Mouse (Mus musculus) right cerebral cortex, postnatal 14 days (tissue): ENCODE measurements at regions not wholly inside any gene's neighbourhood (a gene's known extent, or its start where the extent isn't known, plus 50 kb on each side); places are given as distances from the start of the nearest gene placed in this dataset.
"Not testable (repeated sequence)": the region's sequence is repeated elsewhere in the genome, so short reads cannot be mapped to it uniquely, and the experiment has no call there.

Experiments used
- DNase-seq: peaks from one replicate; pipeline ENCODE4 v3.0.0; 2022

DNA sequence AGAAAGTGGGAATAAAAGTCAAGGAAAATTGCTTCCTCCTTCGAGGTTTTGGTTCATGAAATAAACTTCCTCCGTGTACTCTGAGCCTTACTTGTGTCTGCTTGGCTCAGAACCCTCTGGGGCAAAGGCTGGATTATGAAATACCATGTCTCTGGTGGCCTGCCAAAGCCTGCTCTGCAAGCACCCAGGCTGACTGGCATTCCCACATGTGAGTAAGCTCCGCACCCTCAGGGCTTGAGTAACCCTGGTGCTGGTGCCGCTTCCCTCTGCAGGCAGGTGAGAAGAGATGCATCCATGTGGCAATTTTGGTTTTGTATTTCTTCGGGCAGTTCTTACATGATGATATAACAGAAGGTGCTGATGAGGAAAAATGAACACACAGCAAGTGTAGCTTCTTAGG lies 66.0 kb downstream of the Nr2f2 start:
- DNase-seq, result no peak

DNA sequence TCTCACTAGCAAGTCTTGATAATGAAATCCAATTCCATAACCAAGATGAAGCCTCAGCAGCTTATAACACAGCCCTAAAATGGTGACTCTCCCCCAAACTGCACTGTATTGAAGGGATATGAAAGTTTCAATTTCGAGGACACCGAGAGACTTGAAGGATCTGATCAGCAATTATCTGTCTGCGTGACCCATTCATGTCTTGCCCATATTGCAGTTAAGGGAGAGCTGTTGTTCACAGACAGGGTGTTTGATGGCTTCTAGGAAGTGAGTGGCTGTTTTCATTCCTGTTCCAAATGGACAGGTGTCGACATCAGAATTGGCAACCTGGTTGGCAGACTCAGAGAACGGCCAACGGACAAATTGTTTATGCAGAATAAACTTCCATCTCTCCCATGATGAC lies 75.1 kb downstream of the Nr2f2 start:
- DNase-seq, result no peak

GRCm38 (mm10) chr7:70290733-70291320 lies 75.7 kb downstream of the Nr2f2 start:
- DNase-seq, result no peak

DNA sequence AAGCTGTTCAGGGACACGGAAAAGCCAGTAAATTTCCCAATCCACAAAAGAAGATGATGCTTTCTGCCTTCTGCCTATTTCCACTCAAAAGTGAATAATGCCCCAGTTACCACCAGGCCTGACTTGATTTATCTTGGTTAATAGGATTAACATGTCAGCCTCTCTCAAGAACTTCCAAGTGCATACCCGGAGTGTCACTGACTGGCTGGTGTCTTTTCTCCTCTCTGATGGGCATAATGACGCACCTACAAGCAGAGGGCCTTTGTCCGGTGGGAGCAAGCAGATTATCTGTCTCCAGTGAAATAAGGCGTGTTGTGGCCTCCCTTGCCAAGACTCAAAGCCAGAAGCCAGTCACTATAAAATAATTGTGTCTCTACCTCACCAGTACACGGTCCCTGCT lies 76.3 kb downstream of the Nr2f2 start:
- no peak for DNase-seq

DNA sequence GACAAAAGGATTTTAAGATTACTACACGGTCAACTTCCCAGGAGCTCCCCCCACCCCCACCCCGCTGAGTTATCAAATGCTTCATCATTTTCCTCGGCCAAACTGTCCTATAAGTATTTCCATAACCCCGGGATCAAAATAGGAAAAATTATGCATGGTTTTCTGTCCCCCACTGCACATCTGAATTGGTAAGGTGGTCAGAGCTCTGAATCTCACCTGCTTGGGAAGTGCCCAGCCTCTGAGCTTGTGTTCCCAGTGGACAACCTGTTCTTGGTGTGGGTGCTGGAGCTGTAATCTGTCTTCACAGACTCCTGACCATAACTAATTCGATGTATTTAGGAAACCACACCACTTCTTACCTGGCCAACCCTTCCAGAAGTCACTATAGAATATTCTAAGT lies 77.9 kb downstream of the Nr2f2 start:
- DNase-seq, result no peak

DNA sequence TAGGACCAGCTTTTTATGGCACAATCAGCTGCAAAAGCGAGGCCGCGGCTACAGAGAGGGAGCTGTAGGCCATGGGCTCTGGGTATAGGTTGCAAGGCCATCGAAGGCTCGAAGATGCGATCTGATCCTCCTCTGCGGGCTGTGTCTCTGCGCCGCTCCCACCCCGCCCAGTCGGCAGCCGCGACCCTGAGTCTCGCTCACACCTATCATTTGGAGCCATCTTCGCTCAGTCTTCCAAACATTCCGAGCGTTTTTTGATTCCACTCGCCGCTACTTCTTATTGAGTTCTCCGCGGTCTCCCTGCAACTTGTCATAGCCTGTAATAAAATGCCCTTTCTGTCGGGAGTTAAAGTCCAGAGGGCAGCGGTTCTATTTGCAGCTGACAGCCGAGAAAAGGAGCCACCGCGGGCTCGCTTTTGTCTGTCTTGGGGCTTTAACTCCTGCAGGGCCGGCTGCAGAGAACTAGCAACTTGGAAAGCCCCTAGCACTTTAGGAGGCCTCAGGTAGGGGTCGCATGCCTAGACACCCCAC lies 78.6 kb downstream of the Nr2f2 start:
- DNase-seq, result no peak

DNA sequence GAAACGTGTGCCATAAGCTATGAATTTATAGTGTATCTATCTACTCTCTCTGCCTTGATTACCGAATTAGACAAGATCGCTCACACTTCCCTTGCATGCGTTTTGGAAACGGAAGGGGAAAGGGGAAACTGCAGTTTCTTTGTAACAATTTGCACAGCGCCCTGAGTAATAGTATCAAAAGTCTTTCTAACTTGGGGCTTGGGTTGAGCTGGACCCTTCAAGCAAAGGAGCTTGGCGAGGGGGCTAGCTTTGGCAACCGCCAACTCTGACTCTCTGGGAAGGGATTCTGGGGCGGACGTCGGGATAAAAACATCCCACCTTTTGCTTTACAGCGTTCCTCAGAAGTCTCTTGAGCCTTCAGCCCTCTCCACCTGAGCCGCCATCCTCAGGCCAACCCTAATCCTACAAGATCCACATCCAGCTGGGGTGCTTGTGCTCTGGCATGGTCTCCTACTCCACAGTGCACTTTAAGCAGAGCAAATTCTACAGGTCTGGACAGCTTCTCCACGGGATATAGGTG lies 79.6 kb downstream of the Nr2f2 start:
- no peak for DNase-seq

DNA sequence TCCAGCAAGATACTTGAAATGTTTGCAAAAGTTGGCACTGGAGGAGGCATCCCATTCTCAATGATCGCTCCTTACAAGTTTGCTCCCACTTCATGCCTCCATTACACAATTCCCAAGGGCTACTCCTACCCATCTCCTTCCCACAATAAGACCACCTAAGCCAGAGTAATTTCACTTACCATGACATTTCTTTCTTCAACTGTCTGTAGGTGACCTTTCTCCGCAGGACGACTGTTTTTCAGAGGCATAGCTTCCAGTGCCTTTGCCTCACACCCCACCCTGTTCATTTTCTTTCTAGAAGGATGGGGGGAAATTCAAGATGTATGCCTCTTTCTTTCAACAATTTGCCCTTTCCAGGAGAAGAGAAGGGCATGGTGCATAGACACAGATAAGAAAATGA lies 81.2 kb downstream of the Nr2f2 start:
- no peak for DNase-seq

GRCm38 (mm10) chr7:70283836-70284235 lies 82.7 kb downstream of the Nr2f2 start:
- no peak for DNase-seq

- no peak for DNase-seq
Observed at GRCm38 (mm10) chr7:70283166-70283565, 83.4 kb downstream of the Nr2f2 start.

DNA sequence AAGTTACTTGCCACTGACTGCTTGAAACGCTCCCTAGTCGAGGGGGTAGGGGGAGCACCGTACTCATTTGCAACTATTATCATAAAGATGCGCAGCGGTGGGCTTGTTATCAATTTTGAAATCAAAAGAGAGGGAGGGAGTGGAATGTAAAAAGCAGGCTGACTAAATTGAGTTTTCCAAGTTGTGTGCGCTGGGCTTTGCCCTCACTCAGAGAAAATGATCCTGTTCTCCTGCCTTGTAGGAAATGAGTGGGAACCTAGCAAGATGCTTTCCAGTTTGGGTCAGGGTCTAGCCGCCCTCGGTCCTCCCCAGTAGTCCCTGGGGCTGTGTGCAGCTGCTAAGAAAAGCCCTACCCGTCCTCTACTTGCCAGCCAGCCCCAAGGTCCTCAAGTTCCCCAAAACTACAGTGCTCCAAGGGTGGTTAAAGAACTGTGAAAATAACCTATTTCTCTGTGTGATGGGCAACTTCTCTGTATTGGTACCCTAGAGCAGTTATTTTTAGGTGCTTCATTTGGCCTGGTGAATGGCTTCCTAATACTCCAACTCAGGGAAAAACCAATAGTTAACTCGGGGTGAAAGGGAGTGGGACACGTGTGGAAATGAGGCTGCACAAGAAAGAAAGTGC lies 84.5 kb downstream of the Nr2f2 start:
- no peak for DNase-seq

GRCm38 (mm10) chr7:70281381-70281750 lies 85.2 kb downstream of the Nr2f2 start:
- no peak for DNase-seq

DNA sequence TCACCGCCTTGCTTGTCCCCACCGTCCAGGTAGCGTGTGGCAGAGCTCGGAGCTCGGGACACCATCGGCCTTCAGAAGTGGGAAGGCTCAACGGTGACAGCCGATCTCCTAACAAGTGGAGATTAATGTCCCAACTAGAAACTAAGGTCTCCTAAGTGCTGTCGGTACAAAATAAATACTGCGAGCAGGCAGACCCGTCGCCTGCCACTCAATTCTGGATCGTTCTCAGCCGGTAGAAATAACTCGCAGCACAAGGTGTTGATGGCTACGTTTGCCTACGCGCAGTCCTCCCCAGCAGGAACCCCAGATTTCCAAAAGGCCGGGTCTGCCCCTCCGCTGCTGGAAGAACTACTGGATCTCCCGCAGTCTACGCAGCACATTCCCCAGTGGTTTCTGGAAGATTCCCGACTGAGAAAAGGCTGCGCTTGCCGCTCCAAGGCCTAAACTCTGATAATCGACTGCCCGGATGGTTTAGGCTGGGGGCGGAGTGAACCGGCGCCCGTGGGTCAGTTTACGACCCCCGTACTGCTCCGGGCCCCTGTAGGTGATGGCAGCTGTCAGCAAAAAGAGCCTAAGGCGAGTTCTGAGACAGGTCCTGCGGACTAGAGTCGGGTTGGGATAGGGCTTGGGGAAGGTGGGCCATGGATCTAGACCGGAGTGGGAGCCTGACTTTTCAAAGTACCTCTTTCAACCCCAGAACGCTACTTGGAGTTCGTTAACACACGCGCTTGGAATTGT lies 85.7 kb downstream of the Nr2f2 start:
- no peak for DNase-seq

DNA sequence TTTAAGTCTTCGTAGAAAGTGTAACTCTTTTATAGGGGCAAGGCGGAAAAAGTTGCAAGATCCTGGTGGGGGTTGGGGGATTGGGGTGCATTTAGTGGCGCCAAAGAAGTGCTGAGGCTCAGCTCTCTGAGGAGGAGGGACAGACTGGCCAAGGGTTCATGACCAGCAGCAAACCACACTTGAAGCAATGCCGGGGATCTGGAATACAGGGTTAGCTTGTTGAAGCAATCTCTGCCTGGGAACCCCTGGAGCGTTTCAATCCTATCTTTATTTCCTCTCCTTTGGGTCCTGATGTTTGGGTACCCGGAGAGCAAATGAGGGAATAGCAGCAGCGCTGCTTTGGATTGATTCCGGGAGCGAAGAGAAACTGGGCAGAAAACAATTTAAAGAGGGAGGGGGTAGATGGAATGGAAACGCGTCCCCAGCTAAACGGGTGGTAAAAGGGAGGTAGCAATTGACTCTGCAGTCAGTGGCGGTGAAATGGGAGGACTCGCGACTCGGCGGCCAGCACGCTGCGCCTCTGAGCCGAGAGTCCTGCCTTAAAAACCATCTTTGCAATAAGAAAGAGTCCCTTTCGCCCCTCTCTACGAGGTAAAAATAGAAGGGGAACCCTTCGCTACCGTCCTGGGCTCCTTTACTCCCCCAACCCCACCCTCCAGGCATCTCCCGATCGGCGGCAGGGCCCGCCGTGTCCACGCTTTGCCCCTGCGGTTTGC lies 86.5 kb downstream of the Nr2f2 start:
- DNase-seq, result no peak

DNA sequence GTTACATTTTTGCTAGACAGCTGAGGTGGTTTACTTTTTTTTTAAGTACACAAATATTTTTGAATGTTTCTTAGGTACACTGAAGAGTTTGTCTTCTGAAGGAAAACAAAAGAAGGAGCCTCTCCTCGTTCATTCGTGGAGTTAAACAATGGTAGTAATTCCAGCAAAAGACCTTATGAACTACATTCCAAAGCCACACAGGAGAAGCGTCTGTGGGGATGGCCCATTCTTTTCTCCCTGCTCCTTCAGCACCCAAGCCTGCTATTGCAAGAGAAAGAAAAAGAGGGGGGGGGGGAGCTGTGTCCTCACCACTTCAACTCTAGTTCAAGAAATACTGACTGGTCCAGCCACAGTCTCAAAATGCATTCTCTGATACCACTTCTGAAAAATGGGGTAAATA lies 87.4 kb downstream of the Nr2f2 start:
- no peak for DNase-seq

DNA sequence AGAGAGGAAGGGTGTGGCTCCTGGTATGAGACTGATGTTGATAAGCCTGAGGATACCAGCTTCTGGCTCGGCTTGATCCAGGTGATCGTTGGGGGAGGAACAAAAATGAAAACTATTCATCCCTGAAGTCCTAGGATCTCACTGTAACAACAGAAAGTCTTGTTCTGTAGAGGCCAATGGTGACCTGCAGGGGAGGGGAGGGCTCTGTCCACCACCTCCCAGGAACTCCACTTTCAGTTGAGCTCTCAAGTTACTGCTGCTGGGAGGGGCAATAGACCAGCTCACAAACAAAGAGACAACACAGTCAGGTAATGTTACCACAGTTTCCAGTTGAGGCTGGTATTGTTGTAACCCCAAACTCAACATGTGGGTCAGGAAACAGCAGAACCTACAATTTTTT lies 90.5 kb downstream of the Nr2f2 start:
- no peak for DNase-seq

DNA sequence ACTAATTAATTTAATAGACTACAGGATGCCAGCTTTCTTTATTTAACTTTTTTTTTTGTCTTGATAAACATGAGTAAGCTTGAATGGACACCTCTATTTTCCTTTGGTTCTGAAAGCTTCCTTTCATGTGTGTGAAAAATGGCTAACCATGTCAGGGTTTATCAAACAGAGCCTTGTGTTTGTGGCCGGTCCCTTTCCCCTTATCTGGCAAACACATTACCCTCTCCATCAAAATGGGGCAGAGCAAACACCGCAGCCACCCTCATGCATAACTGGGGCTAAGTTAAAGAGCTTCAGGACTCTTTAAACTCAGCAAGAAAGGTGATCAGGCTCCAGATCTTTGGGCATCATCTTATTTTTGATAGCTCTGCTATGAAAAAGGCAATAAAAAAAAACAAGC lies 92.2 kb downstream of the Nr2f2 start:
- no peak for DNase-seq

- no peak for DNase-seq
Observed at GRCm38 (mm10) chr7:70267075-70267474, 99.5 kb downstream of the Nr2f2 start.

DNA sequence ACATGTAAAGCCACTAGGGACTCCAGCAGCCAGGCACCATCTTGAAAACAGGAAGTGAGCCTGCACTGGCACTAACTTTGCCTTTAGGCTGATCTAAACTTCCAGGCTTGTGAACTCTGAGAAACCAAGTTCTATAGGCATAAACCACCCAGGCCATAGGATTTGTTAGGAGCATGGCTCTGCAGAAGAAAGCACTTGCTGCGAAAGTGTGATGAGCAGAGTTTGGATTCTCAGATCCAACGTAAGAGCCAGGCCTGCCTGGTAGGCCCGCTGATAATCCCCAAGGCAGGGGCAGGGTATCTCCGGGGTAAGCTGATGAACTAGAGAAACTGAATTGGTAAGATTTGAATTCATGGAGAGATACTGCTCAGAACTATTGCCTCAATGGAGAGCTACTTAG lies 109.7 kb downstream of the Nr2f2 start:
- no peak for DNase-seq

DNA sequence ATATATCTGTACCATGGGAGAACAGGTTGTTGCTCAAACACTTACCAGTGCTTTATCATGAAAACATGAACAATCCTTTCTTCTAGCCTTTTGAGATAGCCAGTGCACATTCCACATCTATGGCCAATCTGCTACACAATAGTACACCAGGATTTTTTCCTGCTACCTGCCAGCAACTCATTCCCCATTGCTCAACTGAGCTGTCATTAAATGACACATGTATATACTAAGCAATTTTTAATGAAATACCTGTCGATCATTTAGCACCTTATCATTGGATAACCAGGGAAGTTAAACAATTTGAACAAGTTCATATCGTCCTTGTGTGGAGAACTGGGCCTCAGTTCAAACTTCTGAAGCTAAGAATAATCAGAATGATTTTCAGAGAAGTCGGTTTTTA lies 111.5 kb downstream of the Nr2f2 start:
- DNase-seq, result no peak

- DNase-seq, result no peak
Observed at GRCm38 (mm10) chr7:70253275-70253674, 113.3 kb downstream of the Nr2f2 start.

GRCm38 (mm10) chr7:70239059-70239458 lies 127.5 kb downstream of the Nr2f2 start:
- not testable (repeated sequence) for DNase-seq

DNA sequence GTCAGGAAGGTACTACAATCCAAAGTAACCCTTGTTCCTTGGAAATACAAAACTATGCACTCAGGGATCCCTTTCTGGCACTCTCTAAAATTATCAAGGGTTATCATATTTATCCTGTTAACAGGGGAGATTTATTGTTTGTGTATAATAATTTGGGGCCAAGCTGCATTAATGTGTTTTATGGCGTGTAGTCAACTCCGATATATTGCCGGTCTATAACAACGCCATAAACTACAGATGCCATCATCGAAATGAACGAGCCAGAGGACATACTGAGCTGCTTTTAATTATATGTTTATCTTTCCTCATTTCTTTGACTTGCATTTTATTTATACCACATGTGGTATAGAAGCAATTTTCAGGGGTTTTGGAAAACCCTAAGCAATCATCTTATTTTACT lies 147.2 kb downstream of the Nr2f2 start:
- no peak for DNase-seq
